Mouse (Mus musculus): ENCODE data around the gene Rec114.

The Rec114 gene

GRCm38 (mm10) chr9:58648406-58649264, 95.1 kb downstream of the Rec114 start:
- in situ Hi-C loops (cut with MboI; ENCODE audit: low pct_unique_long_range_greater_than_20kb in 1 of 2, low sequenced_read_pairs in 2 of 2, unreplicated experiment in 1 of 2), result no loop called here

- in situ Hi-C loops (cut with MboI; ENCODE audit: low pct_unique_long_range_greater_than_20kb in 1 of 2, low sequenced_read_pairs in 2 of 2, unreplicated experiment in 1 of 2), result no loop called here
Observed at GRCm38 (mm10) chr9:58630441-58630840, 113.3 kb downstream of the Rec114 start.

GRCm38 (mm10) chr9:58627197-58627596, 116.6 kb downstream of the Rec114 start:
- in situ Hi-C loops (cut with MboI; ENCODE audit: low pct_unique_long_range_greater_than_20kb in 1 of 2, low sequenced_read_pairs in 2 of 2, unreplicated experiment in 1 of 2), result no loop called here

GRCm38 (mm10) chr9:58623009-58623408, 120.8 kb downstream of the Rec114 start:
- in situ Hi-C loops (cut with MboI; ENCODE audit: low pct_unique_long_range_greater_than_20kb in 1 of 2, low sequenced_read_pairs in 2 of 2, unreplicated experiment in 1 of 2), result no loop called here

- in situ Hi-C loops (cut with MboI; ENCODE audit: low pct_unique_long_range_greater_than_20kb in 1 of 2, low sequenced_read_pairs in 2 of 2, unreplicated experiment in 1 of 2), result no loop called here
Observed at GRCm38 (mm10) chr9:58615064-58615938, 128.5 kb downstream of the Rec114 start.

GRCm38 (mm10) chr9:58613790-58614189, 130.0 kb downstream of the Rec114 start:
- in situ Hi-C loops (cut with MboI; ENCODE audit: low pct_unique_long_range_greater_than_20kb in 1 of 2, low sequenced_read_pairs in 2 of 2, unreplicated experiment in 1 of 2), result no loop called here

Measured in mouse embryonic stem cell (cell line).